Mouse (Mus musculus) layer of hippocampus, adult 11-12 months (tissue): ENCODE data around the gene Hlf.

Experiments used
- DNase-seq: peaks from one replicate; pipeline ENCODE4 v3.0.0; 2022; ENCODE audit warnings: low spot score

Hlf gene

GRCm38 (mm10) chr11:90370789-90371291, 19.9 kb downstream of the Hlf start:
- DNase-seq = no peak

- DNase-seq = no peak
These were observed 20.3 kb downstream of the Hlf start for GRCm38 (mm10) chr11:90370367-90370766.

GRCm38 (mm10) chr11:90369605-90370004, 21.1 kb downstream of the Hlf start:
- peak; percentile 98 for DNase-seq

- DNase-seq = no peak
These were observed 21.6 kb downstream of the Hlf start for GRCm38 (mm10) chr11:90369115-90369514.

GRCm38 (mm10) chr11:90367894-90368860, 22.5 kb downstream of the Hlf start:
- DNase-seq = no peak

- DNase-seq = no peak
These were observed 25.8 kb downstream of the Hlf start for GRCm38 (mm10) chr11:90364865-90365264.

GRCm38 (mm10) chr11:90363821-90364497, 26.7 kb downstream of the Hlf start:
- DNase-seq = no peak

GRCm38 (mm10) chr11:90363406-90363805, 27.3 kb downstream of the Hlf start:
- peak; percentile 63 for DNase-seq

- DNase-seq = no peak
These were observed 30.2 kb downstream of the Hlf start for GRCm38 (mm10) chr11:90360536-90360935.

GRCm38 (mm10) chr11:90358063-90358462, 32.6 kb downstream of the Hlf start:
- no peak for DNase-seq

- DNase-seq = no peak
These were observed 33.3 kb downstream of the Hlf start for GRCm38 (mm10) chr11:90357371-90357770.

- DNase-seq = no peak
These were observed 34.0 kb downstream of the Hlf start for GRCm38 (mm10) chr11:90356495-90357304.

- no peak for DNase-seq
These were observed 34.7 kb downstream of the Hlf start for GRCm38 (mm10) chr11:90356036-90356435.

- DNase-seq = no peak
These were observed 35.4 kb downstream of the Hlf start for GRCm38 (mm10) chr11:90355270-90355681.

- DNase-seq = no peak
These were observed 38.0 kb downstream of the Hlf start for GRCm38 (mm10) chr11:90352696-90353095.

- DNase-seq = no peak
These were observed 40.6 kb downstream of the Hlf start for GRCm38 (mm10) chr11:90350153-90350512.

- no peak for DNase-seq
These were observed 41.1 kb downstream of the Hlf start for GRCm38 (mm10) chr11:90349486-90350152.

GRCm38 (mm10) chr11:90347667-90348459, 42.8 kb downstream of the Hlf start:
- no peak for DNase-seq

GRCm38 (mm10) chr11:90345746-90346145, 44.9 kb downstream of the Hlf start:
- DNase-seq = no peak

GRCm38 (mm10) chr11:90342858-90343257, 47.8 kb downstream of the Hlf start:
- DNase-seq = no peak

- DNase-seq = no peak
These were observed 48.4 kb downstream of the Hlf start for GRCm38 (mm10) chr11:90342267-90342666.
